Mouse (Mus musculus) midbrain, embryonic 12.5 days (tissue): ENCODE data around the gene 4922502D21Rik. TPM values are rescaled to one million over a fixed set of nuclear protein-coding genes. Genes with fewer than 3 reads are reported as not detected.

Source experiments
- ATAC-seq: fragments of 200-750 bp; cut with Nextera tagmentation; 2 replicates; pipeline ENCODE4 v1.8.0; 2017; ENCODE audit warnings: low read depth, moderate TSS enrichment, moderate library complexity; ENCODE audit not compliant: low FRiP score
- H3K27ac ChIP-seq: fragments of 300-500 bp; sonication (generic); replicated peaks from 2 replicates; pipeline ENCODE4 v1.5.1; 2016; ENCODE audit warnings: mild to moderate bottlenecking
- H3K27me3 ChIP-seq: fragments of 300-500 bp; sonication (generic); 2 replicates; pipeline ENCODE4 v1.6.1; 2016; ENCODE audit warnings: mild to moderate bottlenecking
- H3K36me3 ChIP-seq: fragments of 300-500 bp; sonication (generic); 2 replicates; pipeline ENCODE4 v1.6.1; 2016
- H3K4me1 ChIP-seq: fragments of 300-500 bp; sonication (generic); 2 replicates; pipeline ENCODE4 v1.6.1; 2016
- H3K4me2 ChIP-seq: fragments of 300-500 bp; sonication (generic); replicated peaks from 2 replicates; pipeline ENCODE4 v1.6.1; 2016; ENCODE audit warnings: mild to moderate bottlenecking, moderate library complexity
- H3K4me3 ChIP-seq: fragments of 300-500 bp; sonication (generic); 2 replicates; pipeline ENCODE4 v1.5.1; 2016; ENCODE audit warnings: mild to moderate bottlenecking
- H3K9ac ChIP-seq: fragments of 300-500 bp; sonication (generic); replicated peaks from 2 replicates; pipeline ENCODE4 v1.6.1; 2016; ENCODE audit warnings: mild to moderate bottlenecking, moderate library complexity
- H3K9me3 ChIP-seq: fragments of 300-500 bp; sonication (generic); 2 replicates; pipeline ENCODE4 v1.6.1; 2016; ENCODE audit warnings: mild to moderate bottlenecking
- WGBS: fragments of 180-500 bp; shearing (Covaris S2); methylation state at CpG from one replicate; pipeline ENCODE4 v1.1.7; 2016; 5-methylcytosine and 5-hydroxymethylcytosine counted together
- polyA plus RNA-seq: library from polyadenylated mRNA; unstranded; fragments of >200 nt; fragmentation: Nextera tagmentation; extraction: Ambion mirVana; gene quantifications from 2 replicates; pipeline ENCODE4 v1.2.1, GENCODE M21; 2016

Gene 4922502D21Rik
- polyA plus RNA-seq, result not detected in 2 replicates

DNA sequence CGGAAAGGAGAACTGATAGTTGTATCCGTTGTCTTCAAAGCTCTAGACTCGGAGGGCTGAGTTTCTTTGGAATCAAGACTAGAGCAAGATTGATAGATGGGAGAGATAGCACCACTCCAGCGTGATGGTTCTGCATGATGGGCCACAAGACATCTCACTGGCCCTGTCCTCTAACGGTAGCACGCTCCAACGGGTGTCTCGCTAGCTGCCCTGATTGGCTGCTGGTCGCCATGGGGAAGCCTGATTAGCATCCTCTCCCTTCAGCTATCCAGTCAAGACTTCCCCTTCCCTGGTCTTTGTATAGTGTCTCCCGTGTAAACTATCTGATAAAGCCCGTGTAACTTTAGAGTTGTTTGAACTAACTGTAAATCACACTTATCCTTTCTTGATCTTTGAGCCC, at the start of gene 4922502D21Rik:
4922502D21Rik (minus strand) TSS at position 187 of the 400 bp plus-strand sequence.
- 57% methylated on average over 11 of the region's 11 CpGs for WGBS
- ATAC-seq, result no peak
- no peaks in the 10 kb centered on the region for H3K36me3 ChIP-seq
- no peak within 1 kb of the TSS for H3K4me3 ChIP-seq
- no peaks in the 10 kb centered on the region for H3K9me3 ChIP-seq
- H3K4me1 ChIP-seq, result no peaks in the 10 kb centered on the region
- H3K27ac ChIP-seq, result no peak within 1 kb of the TSS
- no peak within 1 kb of the TSS for H3K9ac ChIP-seq
- no peaks in the 10 kb centered on the region for H3K27me3 ChIP-seq
- no peak within 1 kb of the TSS for H3K4me2 ChIP-seq

DNA sequence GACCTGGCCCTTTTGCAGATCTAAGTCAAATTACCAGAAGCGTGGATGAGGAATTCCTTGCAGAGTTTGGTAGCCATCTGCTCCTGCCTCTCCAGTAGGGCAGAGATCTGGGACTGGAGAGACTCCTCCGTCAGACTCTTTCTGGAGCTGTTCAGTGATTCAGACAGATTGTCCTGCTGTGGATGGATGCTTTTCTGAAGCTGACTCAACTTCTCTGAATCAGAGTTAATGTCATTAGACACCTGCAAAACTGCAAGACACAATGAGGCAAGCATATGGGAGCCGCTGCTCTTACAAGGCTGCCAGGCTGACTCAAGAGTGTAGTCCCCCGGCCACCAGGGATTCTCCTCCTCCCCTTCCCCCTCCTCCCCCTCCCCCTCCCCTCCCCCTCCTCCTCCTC, 48.9 kb upstream of the 4922502D21Rik start:
- no peak overlapping the region for H3K9ac ChIP-seq
- H3K4me2 ChIP-seq, result no peak overlapping the region
- H3K9me3 ChIP-seq, result peaks cover 3% of the 10 kb centered on the region; the same call in 1 of the 2 replicates
- no peak overlapping the region for H3K4me3 ChIP-seq
- no peaks in the 10 kb centered on the region for H3K4me1 ChIP-seq
- no peaks in the 10 kb centered on the region for H3K36me3 ChIP-seq
- no peaks in the 10 kb centered on the region for H3K27me3 ChIP-seq
- no peak for ATAC-seq
- WGBS, result 70% methylated on average over 4 of the region's 4 CpGs
- no peak overlapping the region for H3K27ac ChIP-seq

DNA sequence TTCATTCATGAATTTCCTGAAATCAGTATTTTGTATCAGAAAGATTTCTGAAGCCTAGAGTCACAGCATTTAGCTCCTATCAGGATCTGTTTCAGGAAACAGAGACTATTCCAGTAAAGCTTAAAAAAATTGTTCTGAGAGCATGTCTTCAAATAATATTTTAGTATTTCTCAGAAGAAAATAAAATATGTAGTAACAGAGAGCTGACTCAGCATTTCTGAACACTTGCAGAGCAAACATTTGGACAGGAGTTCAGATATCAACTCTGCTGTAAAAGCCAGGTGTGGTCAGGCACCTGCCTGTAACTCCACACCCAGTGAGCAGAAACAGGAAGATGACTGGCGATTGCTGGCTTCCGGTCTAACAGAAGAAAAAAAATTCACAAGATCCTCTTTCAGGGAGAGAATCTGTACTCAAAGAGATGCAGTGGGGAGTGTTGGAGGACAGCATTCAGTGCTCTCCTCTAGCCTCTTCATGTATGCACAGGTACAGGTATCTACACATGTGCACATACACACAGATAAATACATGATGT, 43.4 kb upstream of the 4922502D21Rik start:
- Histone ChIP-seq H3K9ac (no peak overlapping the region), H3K27me3 (no peaks in the 10 kb centered on the region), H3K4me3 (no peak overlapping the region), H3K36me3 (no peaks in the 10 kb centered on the region), H3K4me1 (no peaks in the 10 kb centered on the region), H3K9me3 (peaks cover 3% of the 10 kb centered on the region; the same call in 1 of the 2 replicates), H3K4me2 (no peak overlapping the region), H3K27ac (no peak overlapping the region)
- ATAC-seq, result no peak
- WGBS, result 84% methylated on average over 2 of the region's 2 CpGs

DNA sequence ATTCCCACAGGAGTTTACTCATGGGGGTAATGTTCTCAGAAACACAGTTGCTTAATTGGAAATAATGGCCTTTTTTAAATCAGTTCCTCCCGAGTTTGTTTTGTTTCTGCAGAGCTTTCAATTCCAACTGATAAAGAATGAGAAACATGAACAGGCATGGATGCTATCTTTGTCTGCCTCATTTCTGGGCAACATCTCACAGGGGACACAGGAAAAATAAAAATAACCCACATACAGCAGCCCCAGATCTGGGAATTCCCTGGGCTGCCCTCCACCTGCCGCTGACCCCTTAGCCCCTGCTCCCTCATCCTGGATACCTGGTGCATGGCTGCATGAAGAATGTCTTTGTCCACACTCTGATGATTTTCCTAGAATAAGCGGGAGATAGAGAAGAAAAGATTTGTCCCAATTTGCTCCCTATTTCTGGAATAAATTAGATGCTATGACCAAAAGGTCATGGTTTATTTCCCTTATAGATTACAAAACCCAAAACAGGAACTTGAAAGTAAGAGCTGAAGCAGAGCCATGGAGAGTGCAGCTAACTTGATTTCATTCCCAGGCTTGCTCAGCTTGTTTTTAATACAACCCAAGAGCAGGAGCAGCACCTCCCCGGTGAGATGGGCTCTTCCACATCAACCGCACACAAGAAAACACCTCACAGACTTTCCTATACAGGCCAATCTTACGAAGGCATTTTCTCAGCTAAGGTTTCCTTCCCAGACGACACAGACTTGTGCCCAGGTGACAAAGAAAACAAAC, 38.0 kb upstream of the 4922502D21Rik start:
- Histone ChIP-seq H3K36me3 (no peaks in the 10 kb centered on the region), H3K4me3 (no peak overlapping the region), H3K27me3 (no peaks in the 10 kb centered on the region), H3K9me3 (no peaks in the 10 kb centered on the region), H3K4me1 (no peaks in the 10 kb centered on the region), H3K27ac (no peak overlapping the region), H3K4me2 (no peak overlapping the region), H3K9ac (no peak overlapping the region)
- 75% methylated on average over 7 of the region's 7 CpGs for WGBS
- no peak for ATAC-seq

DNA sequence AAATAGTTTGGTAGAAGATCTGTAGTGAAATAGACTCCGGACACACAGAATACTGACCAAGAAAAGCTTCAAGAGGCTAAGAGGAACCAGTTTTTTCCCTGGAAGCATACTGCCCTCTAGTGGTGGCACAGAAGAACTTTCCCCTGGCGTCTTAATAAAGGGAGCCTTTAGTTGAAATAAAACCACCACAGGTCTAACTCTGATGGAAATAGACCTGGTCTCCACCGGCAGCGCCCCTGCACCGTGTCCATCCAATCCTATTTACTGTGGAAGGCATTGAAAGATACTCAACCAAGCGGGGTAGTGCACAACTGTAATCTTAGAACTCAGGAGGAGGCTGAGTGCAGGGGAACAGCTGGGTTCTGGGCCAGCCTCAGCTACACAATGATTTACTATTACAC, 34.4 kb upstream of the 4922502D21Rik start:
- Histone ChIP-seq H3K27me3 (no peaks in the 10 kb centered on the region), H3K4me2 (no peak overlapping the region), H3K4me3 (no peak overlapping the region), H3K27ac (no peak overlapping the region), H3K36me3 (no peaks in the 10 kb centered on the region), H3K9ac (no peak overlapping the region), H3K4me1 (no peaks in the 10 kb centered on the region), H3K9me3 (no peaks in the 10 kb centered on the region)
- WGBS, result 21% methylated on average over 6 of the region's 6 CpGs
- peak; percentile 71 for ATAC-seq

DNA sequence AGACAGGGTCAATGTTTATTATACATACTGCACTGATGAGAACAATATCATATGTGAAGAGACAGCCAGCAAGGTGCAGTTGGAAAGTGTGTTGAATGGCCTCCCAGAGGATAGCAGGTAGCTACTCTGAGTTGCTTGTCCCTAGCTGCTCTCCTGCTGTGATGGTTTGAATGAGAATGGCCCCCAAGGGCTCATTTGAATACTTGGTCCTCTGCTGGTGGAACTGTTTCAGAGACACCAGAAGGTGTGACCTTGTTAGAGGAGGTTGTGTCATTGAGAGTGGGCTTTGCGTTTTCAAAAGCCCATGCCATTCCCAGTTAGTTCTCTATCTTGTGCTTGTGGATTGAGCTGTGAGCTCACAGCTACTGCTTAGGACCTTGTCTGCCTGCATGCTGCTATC, 32.3 kb upstream of the 4922502D21Rik start:
- H3K36me3 ChIP-seq, result no peaks in the 10 kb centered on the region
- no peak for ATAC-seq
- no peaks in the 10 kb centered on the region for H3K9me3 ChIP-seq
- no peak overlapping the region for H3K4me3 ChIP-seq
- no peaks in the 10 kb centered on the region for H3K27me3 ChIP-seq
- H3K4me2 ChIP-seq, result no peak overlapping the region
- H3K4me1 ChIP-seq, result no peaks in the 10 kb centered on the region
- WGBS, result 7% methylated on average over 1 of the region's 1 CpGs
- no peak overlapping the region for H3K9ac ChIP-seq
- no peak overlapping the region for H3K27ac ChIP-seq

DNA sequence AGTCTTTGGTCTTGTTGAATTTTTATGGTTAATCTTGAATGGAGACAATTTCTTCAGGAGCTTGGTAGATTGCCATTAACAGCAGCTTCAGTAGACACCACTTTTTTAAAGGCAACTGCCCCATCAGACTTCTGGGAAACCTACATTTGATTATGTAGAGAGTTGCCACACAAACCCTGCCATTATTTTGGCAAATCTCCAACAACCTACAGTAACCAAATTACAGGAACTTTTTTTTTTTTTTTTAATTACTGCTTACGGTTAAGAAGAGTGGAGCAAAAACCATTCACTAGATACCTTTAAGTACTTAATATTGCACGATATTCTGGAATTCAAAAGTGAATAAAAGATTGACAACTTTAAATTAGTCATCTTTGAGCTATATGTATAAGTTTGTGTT, 27.9 kb upstream of the 4922502D21Rik start:
- Histone ChIP-seq H3K36me3 (no peaks in the 10 kb centered on the region), H3K4me2 (no peak overlapping the region), H3K9ac (no peak overlapping the region), H3K27ac (no peak overlapping the region), H3K9me3 (no peaks in the 10 kb centered on the region), H3K4me3 (no peak overlapping the region), H3K4me1 (no peaks in the 10 kb centered on the region), H3K27me3 (no peaks in the 10 kb centered on the region)
- 92% methylated on average over 2 of the region's 2 CpGs for WGBS
- ATAC-seq, result no peak

DNA sequence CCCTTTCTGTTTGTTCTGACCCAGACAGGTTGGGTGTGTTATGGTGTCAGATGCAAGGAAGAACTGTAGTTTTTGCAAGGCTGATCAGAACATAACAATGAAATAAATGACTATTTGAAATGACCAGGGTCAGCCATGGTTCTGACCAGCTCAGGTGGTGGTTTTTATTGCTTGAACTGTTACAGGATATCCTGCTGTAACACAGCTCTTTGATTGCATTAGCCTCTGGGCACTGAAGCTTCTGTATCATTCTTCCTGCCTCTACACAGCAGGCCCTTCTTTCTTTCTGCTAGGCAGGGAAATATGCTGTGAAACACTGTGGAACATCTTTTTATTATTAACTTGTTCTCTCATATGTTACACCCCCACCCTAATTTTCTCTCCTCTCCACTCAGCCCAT, 24.8 kb upstream of the 4922502D21Rik start:
- no peak for ATAC-seq
- H3K4me1 ChIP-seq, result no peaks in the 10 kb centered on the region
- no peak overlapping the region for H3K4me2 ChIP-seq

DNA sequence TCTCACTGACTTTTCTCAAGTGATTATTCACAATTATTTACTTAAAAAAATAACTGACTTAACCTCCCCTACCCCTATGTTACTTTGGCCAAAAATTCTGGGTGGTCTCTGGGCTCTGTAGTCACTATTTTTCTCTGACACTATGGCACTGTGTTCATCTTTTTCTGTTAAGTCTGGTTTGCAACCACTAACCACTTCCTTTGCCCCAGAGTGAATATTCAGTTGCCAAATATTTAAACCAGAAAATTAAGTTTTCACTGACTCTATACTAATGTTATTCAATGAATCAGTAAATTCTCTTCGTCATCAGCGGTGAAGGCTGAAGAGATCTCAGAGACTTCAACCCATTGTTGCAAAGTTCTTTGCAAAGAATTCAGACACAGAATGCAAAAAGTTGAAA, 24.2 kb upstream of the 4922502D21Rik start:
- ATAC-seq, result no peak
- WGBS, result 97% methylated on average over 2 of the region's 2 CpGs
- H3K36me3 ChIP-seq, result no peaks in the 10 kb centered on the region

More for the DNA sequence above, 24.8 kb upstream of the 4922502D21Rik start:
- Histone ChIP-seq H3K36me3 (no peaks in the 10 kb centered on the region), H3K27ac (no peak overlapping the region), H3K4me3 (no peak overlapping the region), H3K27me3 (no peaks in the 10 kb centered on the region), H3K9me3 (no peaks in the 10 kb centered on the region), H3K9ac (no peak overlapping the region)

DNA sequence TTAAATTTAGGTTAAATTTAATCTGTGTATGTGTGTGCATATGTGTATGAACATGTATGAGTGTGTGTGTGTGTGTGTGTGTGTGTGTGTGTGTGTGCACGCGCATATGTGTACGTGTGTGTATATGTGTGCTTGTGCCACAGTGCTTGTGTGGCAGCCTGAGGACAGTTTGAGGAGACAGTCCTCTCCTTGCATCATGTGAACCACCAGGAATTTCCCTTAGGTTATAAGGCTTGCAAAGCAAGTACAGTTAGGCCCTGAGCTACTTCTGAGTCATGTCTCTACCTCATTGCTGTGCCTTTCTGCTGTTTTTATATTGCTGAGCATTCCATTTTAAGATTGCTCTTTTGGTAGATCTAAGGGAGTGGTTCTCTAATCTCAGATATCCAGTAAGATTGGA, 19.5 kb upstream of the 4922502D21Rik start:
- H3K9me3 ChIP-seq, result peaks cover 6% of the 10 kb centered on the region; the same call in 1 of the 2 replicates
- no peak overlapping the region for H3K4me2 ChIP-seq
- no peaks in the 10 kb centered on the region for H3K36me3 ChIP-seq
- no peaks in the 10 kb centered on the region for H3K4me1 ChIP-seq
- H3K27ac ChIP-seq, result no peak overlapping the region
- 92% methylated on average over 3 of the region's 3 CpGs for WGBS
- H3K4me3 ChIP-seq, result no peak overlapping the region
- ATAC-seq, result no peak
- no peak overlapping the region for H3K9ac ChIP-seq
- H3K27me3 ChIP-seq, result no peaks in the 10 kb centered on the region

More for the DNA sequence above, 24.2 kb upstream of the 4922502D21Rik start:
- Histone ChIP-seq H3K4me1 (no peaks in the 10 kb centered on the region), H3K27me3 (no peaks in the 10 kb centered on the region), H3K9me3 (no peaks in the 10 kb centered on the region), H3K9ac (no peak overlapping the region), H3K4me3 (no peak overlapping the region), H3K27ac (no peak overlapping the region), H3K4me2 (no peak overlapping the region)

DNA sequence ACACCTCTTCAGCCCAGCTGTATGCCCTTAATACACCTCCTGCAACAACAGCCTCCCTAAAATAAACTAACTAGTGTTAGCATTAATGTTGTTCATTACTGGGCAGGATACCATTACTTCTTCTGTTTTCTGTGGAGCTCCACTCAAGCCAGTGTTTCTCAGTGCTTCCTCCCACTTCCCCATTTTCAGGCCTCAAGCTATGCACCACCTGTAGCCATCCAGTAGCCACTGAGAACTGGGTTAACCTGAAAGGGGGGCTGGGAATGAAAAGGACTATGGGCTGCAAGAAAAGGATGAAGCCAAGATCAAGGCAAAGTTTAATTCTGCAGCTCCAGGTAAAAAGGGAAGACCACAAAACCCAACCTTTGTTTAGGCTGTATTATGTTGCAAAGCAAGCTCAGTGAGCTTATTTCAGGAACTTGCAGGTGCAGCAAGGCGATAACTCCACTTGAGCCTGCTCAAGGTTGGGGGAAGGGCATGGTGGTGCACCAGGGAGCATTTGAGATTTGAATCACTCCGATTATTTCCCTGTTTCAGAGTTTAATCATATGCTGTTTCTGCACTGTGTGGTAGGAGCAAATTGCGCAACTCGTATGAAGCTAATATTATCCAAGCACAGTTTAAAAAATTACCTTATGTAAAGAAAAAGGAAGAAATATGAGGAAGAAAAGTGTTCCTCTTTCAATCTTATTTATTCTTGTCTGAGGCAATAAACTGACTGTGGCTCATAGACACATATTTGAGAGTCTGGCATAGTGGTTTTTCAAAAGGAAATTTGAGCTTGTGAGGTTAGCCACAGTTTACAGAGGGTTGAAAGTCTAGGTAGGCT, 18.1 kb upstream of the 4922502D21Rik start:
- Histone ChIP-seq H3K9me3 (peaks cover 6% of the 10 kb centered on the region; the same call in 1 of the 2 replicates), H3K36me3 (no peaks in the 10 kb centered on the region), H3K4me3 (no peak overlapping the region), H3K27ac (no peak overlapping the region), H3K4me2 (no peak overlapping the region), H3K4me1 (no peaks in the 10 kb centered on the region), H3K27me3 (no peaks in the 10 kb centered on the region), H3K9ac (no peak overlapping the region)
- 62% methylated on average over 4 of the region's 4 CpGs for WGBS
- no peak for ATAC-seq

DNA sequence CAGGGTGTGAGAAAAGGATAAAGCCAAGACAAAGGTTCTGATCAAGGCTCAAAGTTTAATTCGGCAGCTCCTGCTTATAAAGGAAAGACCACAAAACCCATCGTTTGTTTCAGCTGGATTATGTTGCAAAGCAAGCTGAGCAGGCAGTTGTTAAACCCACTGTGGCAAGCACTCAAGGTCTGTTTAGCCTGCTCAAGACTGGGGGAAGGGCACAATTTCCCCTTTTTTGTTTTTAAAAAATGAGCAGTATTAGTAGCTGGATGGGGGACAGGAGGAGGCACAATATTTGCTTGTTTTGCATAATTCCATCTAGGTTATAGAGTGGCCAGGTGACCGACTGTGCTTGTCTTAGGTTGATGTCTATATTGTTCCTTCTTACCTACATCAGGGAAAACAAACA, 12.8 kb upstream of the 4922502D21Rik start:
- no peak overlapping the region for H3K4me2 ChIP-seq
- no peak overlapping the region for H3K4me3 ChIP-seq
- ATAC-seq, result no peak
- H3K9ac ChIP-seq, result no peak overlapping the region
- no peak overlapping the region for H3K27ac ChIP-seq
- no peaks in the 10 kb centered on the region for H3K4me1 ChIP-seq
- 76% methylated on average over 3 of the region's 3 CpGs for WGBS
- H3K36me3 ChIP-seq, result no peaks in the 10 kb centered on the region
- peaks cover 6% of the 10 kb centered on the region; the same call in 1 of the 2 replicates for H3K9me3 ChIP-seq
- no peaks in the 10 kb centered on the region for H3K27me3 ChIP-seq
